Mouse (Mus musculus) C2C12 (cell line): ENCODE measurements at regions not wholly inside any gene's neighbourhood (a gene's known extent, or its start where the extent isn't known, plus 50 kb on each side); places are given as distances from the start of the nearest gene placed in this dataset.
"Not testable (repeated sequence)": the region's sequence is repeated elsewhere in the genome, so short reads cannot be mapped to it uniquely, and the experiment has no call there.

Experiments
- H3K27me3 ChIP-seq: one replicate; pipeline ENCODE4 v1.6.1; 2011; ENCODE audit not compliant: control insufficient read depth, insufficient read depth, insufficient read length
- H3K36me3 ChIP-seq: one replicate; pipeline ENCODE4 v1.6.1; 2011; ENCODE audit not compliant: control insufficient read depth, insufficient read depth
- H3K4me3 ChIP-seq: one replicate; pipeline ENCODE4 v1.5.1; 2011; ENCODE audit warnings: mild to moderate bottlenecking, control low read depth; ENCODE audit not compliant: poor library complexity, insufficient read depth, severe bottlenecking
- H3K79me2 ChIP-seq: one replicate; pipeline ENCODE4 v1.6.1; 2011; ENCODE audit not compliant: control insufficient read depth, insufficient read depth
- H3K79me3 ChIP-seq: one replicate; pipeline ENCODE4 v1.6.1; 2011; ENCODE audit warnings: low read depth, control low read depth
- H3ac ChIP-seq: one replicate; pipeline ENCODE3; 2011; ENCODE audit warnings: low read depth; ENCODE audit not compliant: control insufficient read depth, insufficient read length
- CEBPB ChIP-seq: IDR thresholded peaks from one replicate; pipeline ENCODE4 v1.6.1; 2011; ENCODE audit warnings: low read depth, mild to moderate bottlenecking, control low read depth, moderate library complexity
- CTCF ChIP-seq: IDR thresholded peaks from one replicate; pipeline ENCODE4 v1.5.1; 2011; ENCODE audit not compliant: control insufficient read depth, insufficient read depth, insufficient read length
- FOSL1 ChIP-seq: IDR thresholded peaks from one replicate; pipeline ENCODE4 v1.8.0; 2011; ENCODE audit warnings: mild to moderate bottlenecking, low read length; ENCODE audit not compliant: poor library complexity, insufficient read depth, severe bottlenecking
- MAX ChIP-seq: IDR thresholded peaks from one replicate; pipeline ENCODE4 v1.6.1; 2011; ENCODE audit warnings: mild to moderate bottlenecking, control low read depth
- MYOD1 ChIP-seq: IDR thresholded peaks from one replicate; pipeline ENCODE4 v1.6.1; 2011; ENCODE audit warnings: low read depth; ENCODE audit not compliant: control insufficient read depth, insufficient read length
- MYOG ChIP-seq: IDR thresholded peaks from one replicate; pipeline ENCODE4 v1.6.1; 2011; ENCODE audit not compliant: control insufficient read depth, insufficient read length; ENCODE audit errors: extremely low read depth
- USF1 ChIP-seq: IDR thresholded peaks from one replicate; pipeline ENCODE4 v1.6.1; 2011; ENCODE audit warnings: low read depth, mild to moderate bottlenecking, control low read depth, moderate library complexity

DNA sequence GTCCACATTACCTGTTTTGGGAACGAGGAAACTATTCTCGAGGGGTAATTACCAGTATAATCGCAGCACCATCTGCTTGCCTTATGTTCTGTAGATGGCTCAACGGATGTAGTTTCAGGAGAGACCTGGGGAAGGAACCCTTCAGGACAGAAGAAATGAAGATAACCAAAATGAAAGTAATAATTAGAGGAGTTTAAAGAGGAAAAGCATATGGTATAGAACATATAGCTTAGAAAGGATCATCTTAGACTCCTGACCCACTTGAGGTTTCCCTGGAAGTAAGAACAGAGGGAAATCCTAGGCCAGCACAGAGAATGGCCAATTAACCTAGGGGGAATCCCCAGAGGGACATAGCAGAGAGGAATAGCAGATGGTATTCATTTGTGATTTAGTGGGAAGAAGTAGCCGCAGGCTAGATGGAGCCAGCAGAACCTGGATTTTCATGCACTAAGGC, 180.6 kb upstream of the Slc10a2 start:
- no peaks in the 10 kb centered on the region for H3K36me3 ChIP-seq
- TF ChIP-seq CTCF (no peak), USF1 (no peak), MYOD1 (no peak), CEBPB (no peak), MAX (no peak), MYOG (no peak), FOSL1 (no peak)
- no peaks in the 10 kb centered on the region for H3K27me3 ChIP-seq
- H3K4me3 ChIP-seq: no peak overlapping the region
- no peak overlapping the region for H3ac ChIP-seq
- no peaks in the 10 kb centered on the region for H3K79me2 ChIP-seq
- H3K79me3 ChIP-seq: no peaks in the 10 kb centered on the region

DNA sequence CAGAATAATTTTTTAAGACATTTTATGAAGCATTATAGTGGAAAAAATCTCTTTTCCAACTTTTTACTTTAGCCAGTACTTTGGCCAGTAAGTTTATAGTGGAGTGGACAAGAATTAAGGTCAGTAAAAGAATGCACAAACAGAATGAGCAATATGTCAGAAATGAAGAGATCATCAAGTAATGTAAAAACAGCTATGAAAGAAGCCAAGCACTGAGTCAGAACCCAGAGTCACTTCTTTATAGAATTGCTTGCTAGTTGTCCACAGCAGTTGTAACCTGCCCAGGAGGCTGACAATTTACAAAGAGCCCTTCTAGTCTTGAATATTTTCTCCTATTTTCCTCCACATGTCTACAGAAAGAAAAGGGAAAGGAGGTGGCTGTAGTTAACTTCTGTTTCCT, 178.6 kb upstream of the Slc10a2 start:
- H3K27me3 ChIP-seq: no peaks in the 10 kb centered on the region
- no peaks in the 10 kb centered on the region for H3K79me3 ChIP-seq
- no peak for TF ChIP-seq CTCF
- TF ChIP-seq MYOG: no peak
- no peak for TF ChIP-seq USF1
- no peak for TF ChIP-seq MAX
- no peak for TF ChIP-seq CEBPB
- TF ChIP-seq MYOD1: no peak
- TF ChIP-seq FOSL1: no peak
- no peaks in the 10 kb centered on the region for H3K79me2 ChIP-seq
- no peak overlapping the region for H3K4me3 ChIP-seq
- H3ac ChIP-seq: no peak overlapping the region
- no peaks in the 10 kb centered on the region for H3K36me3 ChIP-seq

DNA sequence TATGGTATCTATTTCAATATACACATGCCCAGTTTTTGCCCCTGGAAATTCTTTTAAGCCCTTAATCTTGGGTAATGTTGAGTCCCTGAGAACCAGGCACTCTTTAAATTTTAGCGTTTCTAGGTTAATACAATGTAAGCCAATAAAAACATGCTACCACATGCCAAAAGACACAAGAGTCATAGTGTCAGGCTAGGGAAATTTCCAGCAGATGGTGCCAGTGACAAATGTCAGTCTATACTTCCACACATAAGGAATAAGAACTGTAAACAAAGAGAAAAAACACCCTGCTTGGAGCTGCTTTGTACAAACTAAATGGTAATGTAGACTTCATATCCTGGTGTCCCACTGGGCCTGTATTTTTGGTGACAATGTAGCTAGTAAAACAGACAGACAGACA, 157.2 kb upstream of the Slc10a2 start:
- Histone ChIP-seq H3K79me2 (no peaks in the 10 kb centered on the region), H3K27me3 (no peaks in the 10 kb centered on the region), H3K79me3 (no peaks in the 10 kb centered on the region), H3K4me3 (no peak overlapping the region), H3ac (no peak overlapping the region), H3K36me3 (no peaks in the 10 kb centered on the region)
- TF ChIP-seq CEBPB (no peak), MYOD1 (no peak), MAX (no peak), MYOG (no peak), USF1 (no peak), CTCF (no peak), FOSL1 (no peak)

DNA sequence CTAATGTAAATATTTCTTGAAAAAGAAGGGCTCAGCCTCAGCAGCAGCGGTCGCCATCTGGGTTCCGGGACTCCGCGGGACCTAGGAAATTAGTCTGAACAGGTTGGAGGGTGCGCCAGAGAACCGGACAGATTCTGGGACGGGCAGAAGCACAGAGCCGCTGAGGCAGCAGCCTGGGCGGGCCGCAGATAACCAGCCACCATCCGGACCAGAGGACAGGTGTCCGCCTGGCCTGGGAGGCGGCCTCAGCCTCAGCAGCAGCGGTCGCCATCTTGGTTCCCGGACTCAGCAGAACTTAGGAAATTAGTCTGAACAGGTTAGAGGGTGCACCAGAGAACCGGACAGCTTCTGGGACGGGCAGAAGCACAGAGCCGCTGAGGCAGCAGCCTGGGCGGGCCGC, 136.7 kb upstream of the Slc10a2 start:
- H3K79me2 ChIP-seq, H3K4me3 ChIP-seq, H3K79me3 ChIP-seq, H3K27me3 ChIP-seq, H3K36me3 ChIP-seq, H3ac ChIP-seq: not testable (repeated sequence)
